8 mouse cellular contexts compared by ENCODE assay signal in the genomic region with DNA sequence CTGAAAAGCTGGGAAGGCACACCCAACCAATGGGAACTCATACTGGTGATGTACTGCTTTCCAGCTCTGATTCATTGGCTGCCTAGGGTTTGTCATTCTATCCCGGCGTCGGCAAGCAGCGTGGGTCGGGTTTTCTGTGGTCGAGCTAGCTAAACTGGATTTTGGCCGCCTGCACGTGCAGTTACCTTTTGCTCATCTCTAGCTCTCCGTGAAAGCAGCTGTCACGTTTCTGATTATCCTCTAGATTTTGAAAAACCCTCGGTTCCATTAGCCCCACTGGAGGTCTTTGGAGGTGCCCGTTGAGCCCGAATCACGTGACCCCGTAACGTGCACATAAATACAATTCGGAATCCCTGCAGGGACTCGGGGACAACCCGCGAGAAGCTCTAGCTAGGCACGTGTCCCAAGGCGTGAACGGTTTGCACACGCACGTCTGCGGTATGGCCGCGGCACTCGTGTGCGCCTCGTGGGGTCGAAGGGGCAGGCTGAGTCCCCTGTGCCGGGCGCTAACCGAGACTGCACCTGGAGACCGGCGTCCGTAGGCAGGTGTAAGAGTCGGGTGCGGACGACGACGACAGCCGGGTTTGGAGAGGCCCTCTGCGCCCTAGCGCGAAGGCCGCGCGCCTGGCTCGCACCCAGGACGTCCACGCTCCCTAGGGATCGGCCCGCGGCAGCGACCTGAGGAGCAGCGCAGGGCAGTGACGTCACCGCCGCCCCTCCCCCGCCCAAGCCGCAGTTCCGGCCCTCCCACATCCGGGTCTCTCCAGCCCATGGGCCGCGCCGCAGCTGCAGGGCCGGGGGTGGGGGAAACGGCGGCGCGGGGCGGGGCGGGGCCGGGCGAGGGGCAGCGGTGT. TPM values are rescaled to one million over a fixed set of nuclear protein-coding genes. Genes with fewer than 3 reads are reported as not detected.
DNase-seq lines count a peak whose midpoint lies in the region; ATAC-seq lines count a peak whose summit lies in the region.

No protein-coding gene starts in this region.

- ATAC-seq in hindbrain, embryonic 16.5 days, result peak; percentile 92

- H3K27ac ChIP-seq in hindbrain, embryonic 16.5 days (ENCODE audit: low read depth, low read length), result peak overlapping the region; percentile 99
- peak overlapping the region; percentile 60 for H3K27ac ChIP-seq in macrophage

- H3K9ac ChIP-seq in hindbrain, embryonic 16.5 days (ENCODE audit: low read depth, low read length), result peak overlapping the region; percentile 98

- peaks cover 16% of the 10 kb centered on the region for H3K4me1 ChIP-seq in hindbrain, embryonic 16.5 days (ENCODE audit: control insufficient read depth, insufficient read depth, low read depth, low read length)

- peak overlapping the region; percentile 92 for H3K4me3 ChIP-seq in hindbrain, embryonic 16.5 days (ENCODE audit: low read length)
- H3K4me3 ChIP-seq in macrophage (ENCODE audit: inconsistent target), result peak overlapping the region; percentile 58

- H3K9me3 ChIP-seq in hindbrain, embryonic 16.5 days (ENCODE audit: control insufficient read depth, low read length), result no peaks in the 10 kb centered on the region

- peak overlapping the region; percentile 74 for H3K4me2 ChIP-seq in hindbrain, embryonic 16.5 days (ENCODE audit: low read length)

- no peaks in the 10 kb centered on the region for H3K27me3 ChIP-seq in hindbrain, embryonic 16.5 days (replicated peaks; ENCODE audit: control insufficient read depth, insufficient read depth, low read length)

- peak; percentile 97 for DNase-seq in ZHBTc4 (ENCODE audit: low read depth, low spot score)
- peak; percentile 93 to 95 for DNase-seq in cerebellum, postnatal 36 days
- peak; percentile 92 to 94 for DNase-seq in frontal cortex, postnatal 36 days (ENCODE audit: low spot score in 2 of 2)
- DNase-seq in left cerebral cortex, adult 18-20 months (ENCODE audit: low spot score in 2 of 2), result peak; percentile 94
- peak; percentile 93 for DNase-seq in right cerebral cortex, adult 18-20 months
- DNase-seq in urinary bladder, postnatal 4 days (ENCODE audit: low spot score in 2 of 2), result peak; percentile 92 to 95

- peaks cover 39% of the 10 kb centered on the region for H3K79me2 ChIP-seq in macrophage (ENCODE audit: inconsistent target)

- H3K36me3 ChIP-seq in hindbrain, embryonic 16.5 days (ENCODE audit: control insufficient read depth, insufficient read depth, low read length), result no peaks in the 10 kb centered on the region
- H3K36me3 ChIP-seq in macrophage (ENCODE audit: inconsistent target), result no peaks in the 10 kb centered on the region

- WGBS in hindbrain, embryonic 16.5 days, result under 1% methylated on average over 65 of the region's 78 CpGs
- under 1% methylated on average over 59 of the region's 78 CpGs for WGBS in macrophage (ENCODE audit: missing documents)

RNA-seq across cellular contexts. Expression of a gene that starts 3.3 kb away (rescaled TPM):
- polyA plus RNA-seq in hindbrain, embryonic 16.5 days (2015; fragmentation: Nextera tagmentation; extraction: Ambion mirVana), result 25.7 and 47.5 TPM in 2 replicates
- 100 to 1,000 TPM; 326 to 345 TPM for total RNA-seq in left cerebral cortex, adult 18-20 months (2021)
- 100 to 1,000 TPM in 3 of 26 experiments, 10 to 100 TPM in 23; 46.7 to 113 (median 70.4) TPM for total RNA-seq in macrophage (2018; cell fraction: chromatin; rRNA removed)
- 10 to 100 TPM; 63.3 to 97.1 (median 79.0) TPM for total RNA-seq in macrophage (2018; cell fraction: cytosol; rRNA removed)
- 100 to 1,000 TPM in 1 of 26 experiments, 10 to 100 TPM in 25; 49.6 to 102 (median 63.2) TPM for total RNA-seq in macrophage (2018; cell fraction: nucleus; rRNA removed)
- polyA plus RNA-seq in macrophage (2018), result 76.1 to 97.1 TPM (median 82.6 TPM) in 3 replicates

Comparison
In these comparisons a context has a peak if more than half of its experiments do, and no peak if none do; other contexts are left out.
1. Peak in every context shown above with its lines: DNase-seq, ATAC-seq, H3K4me3 ChIP-seq and H3K27ac ChIP-seq.